Mouse (Mus musculus) heart, postnatal 0 days (tissue): Measurements from ENCODE around the gene Rad23a.

Experiments
- CTCF ChIP-seq: IDR thresholded peaks from 2 replicates; pipeline ENCODE4 v1.5.1; 2016; ENCODE audit warnings: antibody characterized with exemption, control low read depth, low read depth
- EP300 ChIP-seq: IDR thresholded peaks from 2 replicates; pipeline ENCODE4 v1.6.1; 2016; ENCODE audit warnings: antibody characterized with exemption, low read depth

DNA sequence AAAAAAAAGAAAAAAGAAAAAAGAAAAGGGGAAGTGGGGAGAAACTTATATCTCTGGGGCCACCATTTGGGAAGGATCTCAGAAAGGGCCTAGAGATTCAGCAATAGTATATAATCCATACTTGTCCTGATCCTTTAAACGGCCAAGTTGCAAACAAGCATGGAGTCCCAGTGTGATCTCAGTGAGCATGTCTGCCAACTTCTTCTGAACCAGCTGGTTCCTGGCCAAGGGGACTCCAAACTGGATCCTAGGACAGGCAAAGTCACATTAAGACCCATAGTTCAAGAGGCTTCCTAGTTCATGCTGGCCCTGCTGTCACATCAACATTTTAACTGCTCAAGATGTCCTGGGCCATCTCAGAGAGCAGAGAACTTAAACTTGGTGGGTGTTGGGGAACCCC, 48.7 kb upstream of the Rad23a start:
- TF ChIP-seq CTCF, result no peak
- no peak for TF ChIP-seq EP300
